Mouse (Mus musculus) small intestine, adult 2 months (tissue): Measurements from ENCODE around the gene Vav2.

Source experiments
- CTCF ChIP-seq: fragments of 200-500 bp; IDR thresholded peaks from 2 replicates; pipeline ENCODE4 v1.5.1; 2012; ENCODE audit warnings: low read depth, mild to moderate bottlenecking, control low read depth, inconsistent platforms, low read length, moderate library complexity, mixed read lengths; ENCODE audit not compliant: insufficient replicate concordance, insufficient read length; ENCODE audit errors: extremely low read depth
- POLR2A ChIP-seq: fragments of 200-500 bp; IDR thresholded peaks from 2 replicates; pipeline ENCODE4 v1.6.1; 2012; ENCODE audit warnings: low read depth, mild to moderate bottlenecking, control low read depth, inconsistent platforms, low read length, moderate library complexity

- TF ChIP-seq CTCF: no peak
- no peak for TF ChIP-seq POLR2A
Measured at GRCm38 (mm10) chr2:27416425-27416824, 10.4 kb downstream of the Vav2 start.
